Mouse (Mus musculus) small intestine, adult 2 months (tissue): Measurements from ENCODE around the gene Zbp1.

Experiments used
- CTCF ChIP-seq: fragments of 200-500 bp; IDR thresholded peaks from 2 replicates; pipeline ENCODE4 v1.5.1; 2012; ENCODE audit warnings: low read depth, mild to moderate bottlenecking, control low read depth, inconsistent platforms, low read length, moderate library complexity, mixed read lengths; ENCODE audit not compliant: insufficient replicate concordance, insufficient read length; ENCODE audit errors: extremely low read depth
- POLR2A ChIP-seq: fragments of 200-500 bp; IDR thresholded peaks from 2 replicates; pipeline ENCODE4 v1.6.1; 2012; ENCODE audit warnings: low read depth, mild to moderate bottlenecking, control low read depth, inconsistent platforms, low read length, moderate library complexity

- TF ChIP-seq POLR2A: no peak
- no peak for TF ChIP-seq CTCF
Measured at GRCm38 (mm10) chr2:173202924-173203689, 15.6 kb downstream of the Zbp1 start.
